Mouse (Mus musculus) layer of hippocampus, postnatal 25 days (tissue): ENCODE results near the gene Vmn2r120. TPM values are rescaled to one million over a fixed set of nuclear protein-coding genes. Genes with fewer than 3 reads are reported as not detected.
"Not testable (repeated sequence)": the region's sequence is repeated elsewhere in the genome, so short reads cannot be mapped to it uniquely, and the experiment has no call there.

Experiments used
- DNase-seq, 2 experiments: peaks; one replicate each; pipeline ENCODE4 v3.0.0; 2022; ENCODE audit warnings: mixed read lengths in 2 of 2, low spot score in 1 of 2; ENCODE audit errors: extremely low spot score in 1 of 2
- total RNA-seq, 2 experiments: library from RNA; stranded (reverse); gene quantifications; 2 replicates each; pipeline ENCODE4 v1.2.3; 2021

The Vmn2r120 gene
- total RNA-seq = under 1 TPM; 0.07 to 0.12 TPM

- no peak for DNase-seq
Measured at GRCm38 (mm10) chr17:57545405-57545804, at the start of gene Vmn2r120. Gene Vmn2r120 (minus strand): TSS chr17:57545505.

GRCm38 (mm10) chr17:57587273-57587672 is 42.0 kb upstream of the Vmn2r120 start:
- DNase-seq = not testable (repeated sequence)

GRCm38 (mm10) chr17:57574075-57574705 is 28.9 kb upstream of the Vmn2r120 start:
- no peak for DNase-seq

Other genes with a start within 250 kb of the Vmn2r120 start
- gene Adgre1, start 186.8 kb downstream of the Vmn2r120 start, total RNA-seq = 1 to 10 TPM; 5.7 TPM
- gene Gm21834, start 196.7 kb upstream of the Vmn2r120 start, total RNA-seq = not detected
- 10 to 100 TPM; 19.6 to 24.7 TPM for gene Cntnap5c, start 224.1 kb upstream of the Vmn2r120 start, total RNA-seq